Mouse (Mus musculus): ENCODE measurements at regions not wholly inside any gene's neighbourhood (a gene's known extent, or its start where the extent isn't known, plus 50 kb on each side); places are given as distances from the start of the nearest gene placed in this dataset.
A peak's percentile ranks its signal among the peaks of the same experiment; 100 is the strongest.
"Not testable (repeated sequence)": the region's sequence is repeated elsewhere in the genome, so short reads cannot be mapped to it uniquely, and the experiment has no call there.

- DNase-seq (ENCODE audit: low spot score) = no peak
These were observed 841.6 kb upstream of the Adam24 start for GRCm38 (mm10) chr8:39833251-39833650.

DNA sequence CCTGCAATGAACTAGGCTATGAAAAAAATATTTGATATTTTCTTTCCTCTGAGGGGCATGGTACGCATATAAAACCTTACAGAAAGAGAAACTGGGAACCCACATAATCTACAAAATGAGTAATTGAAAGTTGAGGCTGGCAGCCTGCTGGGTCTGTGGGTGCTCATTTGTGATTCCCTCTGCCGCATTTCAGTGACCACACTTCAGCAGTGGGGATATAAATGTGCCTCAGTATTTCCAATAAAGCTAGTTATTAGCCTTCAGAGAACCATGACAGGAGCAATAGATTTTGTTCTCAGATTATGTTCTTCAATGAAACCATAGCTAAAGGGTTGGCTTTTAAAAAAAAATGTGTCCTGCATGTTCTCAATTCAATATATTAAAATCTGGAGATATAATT lies 828.0 kb upstream of the Adam24 start:
- DNase-seq (ENCODE audit: low spot score) = no peak

DNA sequence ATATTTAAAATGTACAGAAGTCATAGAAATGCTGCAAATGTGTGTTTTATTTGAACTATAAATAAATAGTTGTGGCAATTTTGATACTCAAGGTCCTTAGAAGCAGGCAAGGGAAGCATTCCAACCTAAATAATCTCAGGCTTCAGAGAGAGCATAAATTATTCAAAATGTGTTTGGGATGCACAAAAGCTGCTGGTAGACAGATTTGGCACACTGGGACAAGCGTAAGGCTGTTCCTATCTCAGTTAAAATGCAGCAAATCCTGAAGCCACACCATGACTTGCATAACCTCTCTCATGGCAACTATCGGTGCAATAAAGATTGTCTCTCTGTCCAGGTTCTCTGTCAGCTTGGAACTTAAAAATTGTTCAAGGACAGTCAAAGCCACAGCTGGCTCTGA lies 812.3 kb upstream of the Adam24 start:
- no peak for DNase-seq (ENCODE audit: low spot score)

GRCm38 (mm10) chr8:39902251-39902650 lies 772.6 kb upstream of the Adam24 start:
- DNase-seq (ENCODE audit: low spot score) = no peak

- DNase-seq (ENCODE audit: low spot score) = no peak
These were observed 762.0 kb upstream of the Adam24 start for GRCm38 (mm10) chr8:39912926-39913325.

DNA sequence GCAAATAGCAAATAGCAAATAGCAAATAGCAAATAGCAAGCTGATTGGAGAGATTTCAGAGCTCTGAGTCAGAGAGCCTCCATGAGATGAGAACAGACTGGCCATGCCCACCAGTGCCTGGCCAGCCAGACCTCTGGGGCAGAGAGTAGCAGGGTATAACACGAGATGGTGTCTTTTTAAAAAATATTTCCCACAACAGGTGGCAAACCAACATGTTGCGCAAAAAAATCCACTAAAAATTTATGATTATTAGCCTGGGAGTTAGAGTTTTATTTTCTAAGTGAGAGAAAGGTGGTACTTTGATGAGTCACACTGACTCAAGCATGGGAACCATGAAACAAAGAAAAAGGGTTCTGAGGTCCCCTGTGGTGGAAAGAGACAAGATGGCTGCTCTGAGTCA lies 753.5 kb upstream of the Adam24 start:
- no peak for DNase-seq (ENCODE audit: low spot score)

- no peak for DNase-seq (ENCODE audit: low spot score)
These were observed 751.1 kb upstream of the Adam24 start for GRCm38 (mm10) chr8:39923741-39924140.

- no peak for DNase-seq (ENCODE audit: low spot score)
These were observed 724.5 kb upstream of the Adam24 start for GRCm38 (mm10) chr8:39950178-39950896.

- DNase-seq (ENCODE audit: low spot score) = no peak
These were observed 720.4 kb upstream of the Adam24 start for GRCm38 (mm10) chr8:39954497-39954896.

DNA sequence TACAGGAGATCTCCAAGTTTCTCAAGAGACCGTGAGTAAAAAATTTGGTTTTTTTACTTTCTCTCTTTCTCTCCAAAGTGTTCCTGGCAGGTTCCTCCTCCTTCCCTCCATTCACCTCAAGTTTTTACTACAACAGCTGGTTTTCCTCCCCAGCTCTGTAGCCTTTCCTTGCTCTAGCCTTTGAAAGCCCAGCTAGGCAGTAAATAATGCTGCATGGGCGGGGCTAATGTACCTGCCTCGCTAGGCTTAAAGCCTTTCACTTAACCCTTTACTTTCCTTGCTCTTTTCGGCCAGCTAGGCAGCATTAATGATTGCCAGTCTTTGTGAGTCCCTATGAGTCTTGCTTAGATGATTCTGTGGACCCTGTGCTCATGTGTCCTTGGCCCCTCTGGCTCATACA lies 720.0 kb upstream of the Adam24 start:
- DNase-seq (ENCODE audit: low spot score) = no peak

- DNase-seq (ENCODE audit: low spot score) = no peak
These were observed 669.6 kb upstream of the Adam24 start for GRCm38 (mm10) chr8:40005207-40005837.

GRCm38 (mm10) chr8:40019281-40019943 lies 655.5 kb upstream of the Adam24 start:
- DNase-seq (ENCODE audit: low spot score) = no peak

GRCm38 (mm10) chr8:40064145-40064544 lies 610.7 kb upstream of the Adam24 start:
- DNase-seq (ENCODE audit: low spot score) = no peak

DNA sequence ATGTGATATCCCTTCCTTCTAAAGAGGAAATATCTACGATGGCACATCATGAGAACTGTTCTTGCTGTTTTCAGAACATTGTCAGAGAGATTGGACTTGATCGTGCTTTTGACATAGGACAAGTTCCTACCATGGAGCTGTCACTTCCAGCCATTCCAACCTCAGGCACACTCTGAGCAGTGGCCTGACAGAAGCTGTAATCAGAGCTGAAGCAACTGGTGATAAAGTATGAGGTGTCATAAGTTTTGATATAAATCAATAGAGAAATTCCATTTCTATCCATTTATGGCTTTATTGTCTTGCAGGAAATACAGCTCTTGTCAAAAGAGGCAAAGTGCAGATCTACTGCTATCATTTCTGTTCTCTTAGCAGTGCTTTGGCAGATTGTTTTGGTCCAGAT lies 603.7 kb upstream of the Adam24 start:
- DNase-seq (ENCODE audit: low spot score) = no peak

GRCm38 (mm10) chr8:40080976-40081375 lies 593.9 kb upstream of the Adam24 start:
- not testable (repeated sequence) for DNase-seq (ENCODE audit: low spot score)

DNA sequence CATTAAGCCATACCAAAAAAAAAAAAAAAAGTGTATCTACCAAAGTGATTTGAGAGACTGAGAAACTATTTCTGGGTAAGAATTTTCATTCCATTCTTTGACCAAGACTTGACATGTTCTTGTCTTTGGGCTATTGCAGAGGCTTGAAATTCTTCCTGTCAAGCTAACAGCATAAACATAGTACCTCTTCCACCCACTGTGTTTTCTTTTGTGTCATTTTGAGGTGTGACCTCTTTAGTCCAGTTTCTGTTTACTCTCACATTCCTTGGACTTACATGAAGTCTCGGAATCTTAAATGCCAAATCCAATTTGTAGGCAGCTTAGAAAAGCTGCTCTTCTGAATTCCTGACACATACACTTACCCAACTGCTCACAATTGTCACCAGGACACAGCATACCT lies 590.7 kb upstream of the Adam24 start:
- DNase-seq (ENCODE audit: low spot score) = no peak

DNA sequence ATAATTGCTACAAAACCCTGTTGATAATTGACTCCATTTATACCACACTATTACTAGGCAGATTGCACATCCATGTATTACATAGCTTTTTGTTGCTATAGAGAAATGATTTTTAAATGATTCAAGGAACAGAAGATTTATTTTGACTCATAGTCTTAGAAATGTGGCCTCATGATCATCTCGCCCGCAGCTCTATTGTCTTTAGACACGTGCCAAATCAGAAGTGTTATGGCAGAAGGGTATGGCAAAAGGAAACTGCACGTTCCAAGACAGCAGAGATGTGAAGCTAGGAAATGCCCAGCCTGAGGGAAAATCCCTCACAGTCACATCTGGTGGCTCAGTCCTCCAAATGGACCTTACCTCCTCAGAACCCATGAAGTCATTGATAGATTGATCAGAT lies 585.5 kb upstream of the Adam24 start:
- DNase-seq (ENCODE audit: low spot score) = no peak

DNA sequence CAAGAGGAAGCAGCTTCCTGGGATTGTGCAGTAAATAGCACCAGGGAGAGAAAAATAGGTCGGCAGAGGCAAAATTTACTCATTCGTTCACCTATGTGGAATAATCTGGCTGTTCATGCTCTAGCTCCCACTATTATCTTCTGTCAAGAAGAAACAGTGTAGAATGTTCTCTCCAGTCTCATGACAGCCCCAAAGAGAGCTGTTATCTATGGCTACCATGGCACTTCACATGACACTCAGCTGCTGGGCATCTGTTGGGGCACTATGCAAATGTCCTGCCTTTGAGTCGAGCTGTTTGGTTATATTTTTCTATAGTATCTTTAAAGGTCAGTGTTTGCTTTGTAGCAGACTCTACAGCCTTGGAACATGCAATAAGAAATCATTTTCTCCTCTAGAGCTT lies 550.5 kb upstream of the Adam24 start:
- DNase-seq (ENCODE audit: low spot score) = no peak

- no peak for DNase-seq (ENCODE audit: low spot score)
These were observed 547.7 kb upstream of the Adam24 start for GRCm38 (mm10) chr8:40127141-40127540.

- DNase-seq (ENCODE audit: low spot score) = no peak
These were observed 542.1 kb upstream of the Adam24 start for GRCm38 (mm10) chr8:40132662-40133257.

DNA sequence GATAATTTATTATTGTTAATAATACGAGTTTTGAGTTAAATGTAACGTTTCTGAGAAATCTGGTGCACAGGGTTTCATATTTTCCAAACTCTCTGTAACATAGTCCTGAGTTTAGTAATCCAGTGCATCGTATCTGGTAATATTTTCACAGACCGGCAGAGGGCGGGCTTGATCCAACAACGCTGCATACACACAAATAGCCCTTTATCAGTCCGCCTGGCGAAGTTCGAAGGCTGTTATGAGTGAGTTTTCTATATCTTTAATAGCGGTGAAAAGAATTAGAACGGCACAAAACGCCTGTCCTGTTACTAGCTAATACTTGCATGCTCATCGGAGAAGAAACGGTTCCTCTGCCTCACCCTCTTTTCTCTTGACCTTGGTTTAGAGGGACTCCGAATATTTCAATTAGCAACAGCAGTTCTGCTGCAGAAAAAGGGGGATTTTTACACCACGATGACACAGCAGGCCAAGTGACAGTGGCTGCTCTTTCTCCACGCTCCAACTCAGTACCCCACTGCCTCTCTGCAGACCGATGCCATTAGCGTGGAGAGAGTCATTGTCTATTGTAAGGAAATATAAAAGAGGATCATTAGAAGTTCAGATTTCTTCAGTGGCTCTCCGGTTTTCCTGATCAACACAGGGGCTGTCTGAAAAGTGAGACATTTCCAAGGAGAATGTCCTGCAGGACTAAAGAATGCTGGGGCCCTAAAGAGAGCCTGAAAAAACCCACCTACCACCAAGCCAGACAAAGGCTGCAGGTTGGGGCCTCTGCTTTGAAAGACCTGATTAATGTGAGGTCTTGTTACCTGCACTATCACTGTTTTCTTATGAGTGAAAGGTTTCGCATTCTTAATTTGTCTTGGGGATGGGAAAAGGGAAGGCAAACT lies 523.7 kb upstream of the Adam24 start:
- DNase-seq (ENCODE audit: low spot score) = peak; percentile 17

DNA sequence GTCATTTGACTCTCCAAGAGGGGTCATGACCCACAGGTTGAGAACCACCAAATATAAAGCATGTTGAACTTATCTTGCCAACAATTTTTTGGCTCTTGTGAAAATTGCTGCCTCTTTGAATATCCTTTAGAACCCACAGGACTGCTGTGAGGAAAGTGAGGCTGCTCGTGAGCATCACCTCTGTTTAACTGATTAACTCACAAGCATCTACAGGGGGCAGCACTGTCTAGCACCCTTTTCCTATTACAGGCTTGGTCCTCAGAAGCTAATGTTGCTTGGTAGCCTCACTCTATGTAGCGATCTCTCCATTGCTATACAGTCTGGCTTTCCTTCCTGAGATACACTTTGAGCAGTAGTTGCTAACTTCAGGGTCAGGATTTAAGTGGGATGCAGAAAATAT lies 522.4 kb upstream of the Adam24 start:
- no peak for DNase-seq (ENCODE audit: low spot score)
